Mouse (Mus musculus) embryonic facial prominence, embryonic 10.5 days (tissue): ENCODE results near the gene Zfp952. TPM values are rescaled to one million over a fixed set of nuclear protein-coding genes. Genes with fewer than 3 reads are reported as not detected.
A peak's percentile ranks its signal among the peaks of the same experiment; 100 is the strongest.

Experiments
- DNase-seq: peaks from one replicate; pipeline ENCODE4 v3.0.0-alpha.2; 2017; ENCODE audit warnings: low spot score
- H3K27ac ChIP-seq: fragments of 300-500 bp; sonication (generic); replicated peaks from 2 replicates; pipeline ENCODE4 v1.5.1; 2016; ENCODE audit warnings: mild to moderate bottlenecking
- H3K27me3 ChIP-seq: fragments of 300-500 bp; sonication (generic); replicated peaks from 2 replicates; pipeline ENCODE4 v1.6.1; 2016; ENCODE audit warnings: low read depth, mild to moderate bottlenecking; ENCODE audit not compliant: poor library complexity, severe bottlenecking
- H3K36me3 ChIP-seq: fragments of 300-500 bp; sonication (generic); replicated peaks from 2 replicates; pipeline ENCODE4 v1.6.1; 2016; ENCODE audit warnings: mild to moderate bottlenecking, moderate library complexity
- H3K4me1 ChIP-seq: fragments of 300-500 bp; sonication (generic); 2 replicates; pipeline ENCODE4 v1.6.1; 2016
- H3K4me3 ChIP-seq: fragments of 300-500 bp; sonication (generic); 2 replicates; pipeline ENCODE4 v1.5.1; 2016; ENCODE audit warnings: mild to moderate bottlenecking, moderate library complexity
- H3K9me3 ChIP-seq: fragments of 300-500 bp; sonication (generic); 2 replicates; pipeline ENCODE4 v1.6.1; 2016; ENCODE audit warnings: mild to moderate bottlenecking
- WGBS: fragments of 180-500 bp; shearing (Covaris S2); methylation state at CpG from one replicate; pipeline ENCODE4 v1.1.7; 2016; 5-methylcytosine and 5-hydroxymethylcytosine counted together
- polyA plus RNA-seq: library from polyadenylated mRNA; unstranded; fragments of >200 nt; fragmentation: Nextera tagmentation; extraction: Ambion mirVana; gene quantifications from 2 replicates; pipeline ENCODE4 v1.2.1, GENCODE M21; 2016

Zfp952 gene
- 13.1 and 13.3 TPM in 2 replicates for polyA plus RNA-seq

DNA sequence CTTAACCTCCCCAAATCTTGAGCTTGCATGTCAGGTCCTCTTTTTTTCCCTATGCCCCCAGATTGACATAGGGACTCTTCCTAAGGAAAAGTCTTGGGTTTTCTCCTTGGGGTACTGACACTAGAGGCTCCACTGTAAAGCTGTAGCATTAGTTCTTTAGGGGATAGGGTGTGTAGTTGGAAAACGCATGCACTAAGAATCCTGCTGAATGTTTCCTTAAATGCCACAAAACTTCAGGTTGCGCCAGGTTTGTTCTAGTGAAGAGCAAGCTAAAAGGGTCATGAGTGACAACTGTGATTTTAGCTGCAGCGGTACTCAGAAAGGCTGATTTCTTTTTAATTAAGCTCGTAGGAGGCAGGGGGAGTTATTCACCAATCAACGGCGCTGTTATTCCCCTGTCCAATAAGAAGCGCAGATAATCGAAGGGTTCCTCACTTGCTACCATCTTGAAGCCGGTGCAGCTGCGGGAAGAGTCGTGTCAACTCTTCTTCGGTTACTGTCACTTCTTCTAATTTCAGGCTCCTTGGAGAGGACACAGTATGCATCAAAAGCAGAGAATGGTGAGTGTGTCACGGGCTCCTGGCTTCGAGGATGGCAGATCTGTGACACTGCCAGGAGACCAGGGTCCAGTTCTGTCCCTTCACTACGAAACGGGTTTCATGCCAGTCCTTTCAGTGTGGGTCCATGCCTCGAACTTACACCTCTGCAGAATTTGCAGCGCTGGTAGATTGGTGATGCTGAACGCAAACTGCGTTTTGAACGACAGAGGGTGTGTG is at the start of gene Zfp952:
Gene Zfp952 (plus strand): TSS at position 431 of the 776 bp plus-strand sequence.
- Histone ChIP-seq H3K4me3 (peak within 1 kb of the TSS; percentile 86), H3K9me3 (no peaks in the 10 kb centered on the region), H3K36me3 (peaks cover 29% of the 10 kb centered on the region), H3K4me1 (peaks cover 7% of the 10 kb centered on the region), H3K27ac (peak within 1 kb of the TSS; percentile 84), H3K27me3 (no peaks in the 10 kb centered on the region)
- DNase-seq = peak; percentile 80
- WGBS = 3% methylated on average over 21 of the region's 21 CpGs

DNA sequence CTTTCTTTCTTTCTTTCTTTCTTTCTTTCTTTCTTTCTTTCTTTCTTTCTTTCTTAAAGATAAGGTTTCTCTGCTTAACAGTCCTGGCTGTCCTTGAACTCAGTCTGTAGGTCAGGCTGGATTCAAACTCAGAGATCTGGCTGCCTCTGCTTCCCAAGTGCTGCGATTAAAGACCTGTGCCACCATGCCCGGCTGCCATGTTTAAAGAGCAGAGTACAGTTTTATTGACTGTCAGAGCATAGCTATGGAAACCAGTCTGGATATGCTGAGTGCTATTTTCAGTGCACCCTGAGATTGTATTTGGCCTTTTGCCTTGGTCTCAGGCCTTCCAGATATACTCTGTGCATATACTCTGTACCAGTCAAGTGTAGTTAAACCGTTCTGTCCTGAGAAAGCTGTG is 49.3 kb upstream of the Zfp952 start:
- no peaks in the 10 kb centered on the region for H3K36me3 ChIP-seq
- WGBS = 94% methylated on average over 3 of the region's 3 CpGs
- H3K4me3 ChIP-seq = no peak overlapping the region
- no peak for DNase-seq
- no peaks in the 10 kb centered on the region for H3K9me3 ChIP-seq
- no peak overlapping the region for H3K27ac ChIP-seq
- H3K4me1 ChIP-seq = peaks cover 11% of the 10 kb centered on the region
- H3K27me3 ChIP-seq = no peaks in the 10 kb centered on the region

DNA sequence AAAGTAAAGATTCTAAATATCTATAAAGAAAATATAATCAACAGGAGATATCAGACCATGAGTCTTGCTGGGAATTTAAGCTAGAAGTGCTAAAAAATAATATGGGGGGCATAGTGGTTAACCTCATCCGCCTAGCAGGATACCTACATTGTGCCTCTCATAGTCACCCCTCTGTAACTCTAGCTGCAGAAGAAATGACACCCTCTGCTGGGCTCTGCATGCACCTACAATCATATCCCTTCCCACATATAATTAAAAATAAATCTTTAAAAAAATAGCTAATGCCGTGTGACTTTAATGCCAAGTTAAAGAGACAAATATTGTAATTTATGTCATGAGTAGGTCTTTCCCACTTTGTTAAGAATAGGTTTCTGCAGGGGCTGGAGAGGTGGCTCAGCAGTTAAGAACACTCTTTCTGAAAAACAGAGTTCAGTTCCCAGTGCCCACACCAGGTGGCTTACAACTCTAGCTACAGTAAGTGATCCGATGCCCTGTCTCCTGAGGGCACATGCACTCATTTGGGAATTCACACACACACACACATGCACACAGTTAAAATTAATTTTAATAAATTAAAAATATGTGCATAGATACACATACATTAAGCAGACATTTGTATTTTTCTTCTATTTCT is 48.4 kb upstream of the Zfp952 start:
- no peaks in the 10 kb centered on the region for H3K9me3 ChIP-seq

DNA sequence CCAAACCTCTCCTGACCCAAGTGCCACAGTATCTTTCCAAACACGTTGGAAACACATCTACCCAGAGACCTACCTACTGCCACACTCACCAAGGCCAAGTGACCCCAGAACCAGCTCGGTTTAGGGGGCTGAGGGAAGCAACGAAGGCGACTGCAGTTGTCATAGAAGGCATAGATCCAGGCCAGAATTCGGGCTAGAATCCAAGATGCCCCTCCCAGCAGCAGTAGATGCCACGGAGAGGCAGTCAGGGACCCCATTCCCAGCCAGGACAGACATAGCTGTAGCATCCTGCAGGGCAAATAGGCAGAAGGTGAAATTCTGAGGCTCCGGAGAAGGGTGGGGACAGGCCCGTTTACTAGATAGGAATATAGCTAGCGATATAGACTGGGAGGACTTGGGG is 46.2 kb upstream of the Zfp952 start:
- peaks cover 11% of the 10 kb centered on the region for H3K4me1 ChIP-seq
- H3K36me3 ChIP-seq = no peaks in the 10 kb centered on the region
- H3K27ac ChIP-seq = peak overlapping the region; percentile 51; the same call in 1 of the 2 replicates
- 63% methylated on average over 9 of the region's 9 CpGs for WGBS
- no peaks in the 10 kb centered on the region for H3K27me3 ChIP-seq
- no peak for DNase-seq
- H3K4me3 ChIP-seq = peak overlapping the region; percentile 54
- H3K9me3 ChIP-seq = no peaks in the 10 kb centered on the region

More for the DNA sequence above, 48.4 kb upstream of the Zfp952 start:
- no peak overlapping the region for H3K27ac ChIP-seq
- H3K36me3 ChIP-seq = no peaks in the 10 kb centered on the region
- H3K27me3 ChIP-seq = no peaks in the 10 kb centered on the region
- no peak overlapping the region for H3K4me3 ChIP-seq
- no peak for DNase-seq
- 62% methylated on average over 3 of the region's 3 CpGs for WGBS
- peaks cover 11% of the 10 kb centered on the region for H3K4me1 ChIP-seq

DNA sequence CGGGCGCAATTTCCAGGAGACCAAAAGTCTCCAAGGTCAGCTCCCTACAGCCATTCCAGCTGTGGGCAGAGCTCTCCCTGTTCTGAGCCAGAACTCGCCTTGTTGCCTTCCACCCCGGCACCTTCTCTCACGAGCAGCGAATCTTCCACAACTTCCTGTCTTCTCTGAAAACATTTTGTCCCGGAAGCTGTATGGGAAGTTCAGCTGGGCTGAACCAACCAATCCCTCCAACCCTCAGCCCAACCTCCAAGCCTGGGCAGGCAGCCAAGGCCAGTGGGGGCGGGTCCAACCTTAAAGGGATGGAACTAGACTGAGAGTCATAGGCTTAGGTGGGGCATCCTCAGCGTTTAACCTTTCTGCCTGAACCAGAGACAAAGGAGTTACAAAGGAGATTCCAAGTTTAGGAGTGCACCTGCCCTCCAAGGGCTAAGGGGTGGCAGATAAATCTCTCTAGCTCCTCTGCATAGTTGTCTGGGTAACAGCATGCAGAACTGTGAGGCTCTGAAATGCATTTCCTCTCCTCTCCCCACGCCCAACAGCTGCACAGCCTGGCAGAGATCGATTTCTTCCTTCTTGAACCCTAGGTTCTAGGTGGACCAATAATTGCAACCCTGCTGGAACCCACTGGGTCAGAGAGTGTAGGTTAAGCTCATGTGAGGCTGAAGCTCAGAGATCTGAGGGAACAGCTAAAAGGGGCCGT is 45.6 kb upstream of the Zfp952 start, which contains the start of gene Cyp4f13:
Gene Cyp4f13 (minus strand): TSS at position 188 of the 700 bp plus-strand sequence.
- H3K4me3 ChIP-seq = peak within 1 kb of the TSS; percentile 54

DNA sequence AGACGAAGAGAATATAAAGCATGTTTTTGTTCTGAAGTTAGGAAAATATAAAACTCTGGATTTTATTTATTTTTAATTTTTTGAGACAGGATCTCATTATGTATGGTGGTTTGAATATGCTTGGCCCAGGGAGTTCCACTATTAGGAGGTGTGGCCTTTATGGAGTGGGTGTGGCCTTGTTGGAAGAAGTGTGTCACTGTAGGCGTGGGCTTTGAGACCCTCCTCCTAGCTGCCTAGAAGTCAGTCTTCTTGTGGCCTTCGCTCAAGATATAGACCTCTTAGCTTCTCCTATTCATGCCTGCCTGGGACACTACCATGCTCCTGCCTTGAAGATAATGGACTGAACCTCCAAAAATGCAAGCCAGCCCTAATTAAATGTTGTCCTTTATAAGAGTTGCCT is 42.8 kb upstream of the Zfp952 start:
- no peak overlapping the region for H3K4me3 ChIP-seq
- H3K27ac ChIP-seq = no peak overlapping the region
- no peaks in the 10 kb centered on the region for H3K9me3 ChIP-seq
- WGBS = 88% methylated on average over 3 of the region's 3 CpGs
- H3K4me1 ChIP-seq = peaks cover 11% of the 10 kb centered on the region
- no peaks in the 10 kb centered on the region for H3K27me3 ChIP-seq
- no peak for DNase-seq
- no peaks in the 10 kb centered on the region for H3K36me3 ChIP-seq

More for the DNA sequence above, 45.6 kb upstream of the Zfp952 start, which contains the start of gene Cyp4f13:
- peaks cover 11% of the 10 kb centered on the region for H3K4me1 ChIP-seq
- no peaks in the 10 kb centered on the region for H3K36me3 ChIP-seq
- WGBS = 42% methylated on average over 12 of the region's 12 CpGs
- H3K9me3 ChIP-seq = no peaks in the 10 kb centered on the region
- H3K27ac ChIP-seq = peak within 1 kb of the TSS; percentile 51; the same call in 1 of the 2 replicates
- peak; percentile 69 for DNase-seq
- no peaks in the 10 kb centered on the region for H3K27me3 ChIP-seq

DNA sequence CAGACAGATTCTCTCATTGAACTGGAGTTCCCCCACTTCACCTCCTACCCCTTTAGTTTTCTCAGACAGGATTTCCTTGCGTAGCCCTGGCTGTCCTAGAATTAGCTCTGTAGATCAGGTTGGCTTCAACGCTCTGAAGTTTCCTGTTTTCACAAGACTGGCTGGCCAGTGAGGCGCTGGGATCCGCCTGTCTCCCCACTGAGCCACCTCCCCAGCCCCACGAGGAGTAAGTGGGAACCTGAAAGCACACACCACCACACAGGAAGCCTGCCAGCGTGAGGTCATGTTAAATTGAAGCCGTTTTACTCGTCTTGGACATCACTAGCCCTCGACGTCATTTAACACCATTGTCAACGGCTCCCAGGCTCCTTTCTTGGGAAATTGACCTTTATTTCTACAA is 41.9 kb upstream of the Zfp952 start:
- H3K27ac ChIP-seq = no peak overlapping the region
- no peak overlapping the region for H3K4me3 ChIP-seq
- DNase-seq = no peak
- H3K27me3 ChIP-seq = no peaks in the 10 kb centered on the region
- peaks cover 11% of the 10 kb centered on the region for H3K4me1 ChIP-seq
- no peaks in the 10 kb centered on the region for H3K36me3 ChIP-seq
- H3K9me3 ChIP-seq = no peaks in the 10 kb centered on the region
- WGBS = 75% methylated on average over 11 of the region's 11 CpGs

DNA sequence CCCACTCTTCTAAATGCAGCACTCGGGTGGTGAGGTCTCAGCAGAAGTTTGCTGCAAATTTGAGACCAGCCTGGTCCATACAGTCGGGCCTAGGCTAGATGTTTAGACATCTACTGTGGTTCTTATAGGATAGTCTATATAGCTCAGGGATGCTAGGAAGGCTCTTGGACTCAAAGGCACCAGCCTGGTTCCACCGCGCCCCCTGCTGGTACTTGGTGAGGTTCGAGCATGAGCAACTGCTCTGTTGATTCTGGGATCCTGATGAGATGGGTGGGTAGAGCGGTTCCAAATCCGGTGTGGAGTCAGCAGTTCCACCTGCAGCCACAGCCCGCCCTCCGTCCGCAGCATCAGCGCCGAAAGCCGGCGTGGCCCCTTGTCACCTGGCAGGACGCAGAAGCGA is 41.5 kb upstream of the Zfp952 start:
- Histone ChIP-seq H3K4me1 (peaks cover 11% of the 10 kb centered on the region), H3K27ac (no peak overlapping the region), H3K27me3 (no peaks in the 10 kb centered on the region), H3K9me3 (no peaks in the 10 kb centered on the region), H3K36me3 (no peaks in the 10 kb centered on the region), H3K4me3 (no peak overlapping the region)
- peak; percentile 70 for DNase-seq
- 33% methylated on average over 16 of the region's 16 CpGs for WGBS

DNA sequence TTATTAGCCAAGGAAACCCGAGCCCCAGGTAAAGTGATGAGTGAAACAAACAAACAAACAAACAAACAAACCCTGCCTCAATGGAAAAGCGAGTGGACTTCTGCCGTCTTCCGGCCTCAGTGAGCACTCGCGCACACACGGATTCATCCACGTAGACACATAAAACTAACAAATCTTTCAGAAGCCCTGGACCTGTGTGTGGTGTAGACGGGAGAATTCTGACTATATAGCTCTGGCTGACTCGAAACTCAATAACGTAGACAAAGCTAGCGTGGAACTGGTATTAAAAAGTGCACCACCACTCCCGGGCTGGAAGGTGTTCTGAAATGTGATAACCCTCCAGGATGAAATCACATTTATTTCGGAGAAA is 27.7 kb upstream of the Zfp952 start:
- Histone ChIP-seq H3K36me3 (no peaks in the 10 kb centered on the region), H3K27ac (peak overlapping the region; percentile 78)
- no peak for DNase-seq

DNA sequence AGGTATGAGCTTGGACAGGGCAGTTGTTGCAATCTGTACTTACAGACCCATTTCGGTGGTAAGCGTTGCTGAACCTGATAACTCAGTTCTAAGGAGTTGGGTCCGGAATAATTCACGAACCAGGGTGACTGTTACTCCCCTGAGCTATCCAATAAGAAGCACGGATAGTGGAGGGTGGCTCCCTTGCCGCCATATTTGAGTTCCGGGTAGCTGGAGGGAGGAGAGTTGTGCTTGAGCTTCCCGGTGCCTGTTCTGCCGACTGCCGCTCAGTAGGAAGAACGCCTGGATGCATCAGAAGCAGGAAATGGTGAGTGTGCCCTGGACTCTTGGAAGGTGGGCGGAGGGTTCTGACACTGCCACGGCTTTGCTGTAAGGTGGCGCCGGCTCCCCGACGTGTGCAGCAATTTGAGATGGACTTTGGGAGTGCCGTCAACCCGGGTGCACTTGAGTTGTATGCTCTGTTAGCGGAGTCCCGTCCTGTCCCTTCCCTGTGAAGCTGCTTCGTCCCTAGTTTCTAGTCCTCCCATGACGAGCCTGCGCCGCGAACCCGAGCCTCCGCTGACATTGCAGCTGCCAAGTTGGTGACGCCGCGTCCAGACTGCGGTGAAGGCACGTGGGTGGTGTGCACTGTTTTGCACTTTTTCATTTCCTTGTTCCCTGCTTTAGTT is 27.2 kb upstream of the Zfp952 start, which contains the start of gene Zfp472:
Gene Zfp472 (plus strand): TSS at position 192 of the 668 bp plus-strand sequence.
- Histone ChIP-seq H3K36me3 (no peaks in the 10 kb centered on the region), H3K27ac (peak within 1 kb of the TSS; percentile 78), H3K4me3 (peak within 1 kb of the TSS; percentile 87), H3K4me1 (peaks cover 16% of the 10 kb centered on the region), H3K9me3 (no peaks in the 10 kb centered on the region), H3K27me3 (no peaks in the 10 kb centered on the region)
- peak; percentile 92 for DNase-seq
- WGBS = under 1% methylated on average over 33 of the region's 33 CpGs

More for the DNA sequence above, 27.7 kb upstream of the Zfp952 start:
- Histone ChIP-seq H3K4me1 (peaks cover 16% of the 10 kb centered on the region), H3K9me3 (no peaks in the 10 kb centered on the region), H3K4me3 (peak overlapping the region; percentile 87), H3K27me3 (no peaks in the 10 kb centered on the region)
- WGBS = under 1% methylated on average over 14 of the region's 14 CpGs

DNA sequence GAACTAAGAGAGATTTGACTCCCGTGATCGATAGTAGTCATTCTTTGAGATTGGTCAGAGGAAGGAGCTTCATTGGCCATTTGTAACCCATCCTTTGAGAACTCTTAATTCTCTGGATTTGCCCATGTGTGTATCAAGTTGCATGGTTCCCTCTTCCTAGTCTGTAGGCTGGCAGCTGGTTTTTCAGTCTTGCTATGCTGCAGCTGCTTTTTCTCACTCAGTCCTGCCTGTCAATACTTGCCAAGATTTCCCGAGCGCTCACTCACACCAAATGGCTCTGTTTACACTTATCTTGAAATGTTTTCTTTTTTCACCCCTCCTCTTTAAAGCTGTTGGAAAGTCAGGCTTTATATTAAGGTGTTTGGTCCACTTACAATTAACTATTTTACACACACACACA is 11.6 kb upstream of the Zfp952 start:
- DNase-seq = no peak
- Histone ChIP-seq H3K4me3 (no peak overlapping the region), H3K36me3 (peaks cover 63% of the 10 kb centered on the region), H3K27ac (no peak overlapping the region), H3K27me3 (no peaks in the 10 kb centered on the region), H3K4me1 (no peaks in the 10 kb centered on the region), H3K9me3 (peaks cover 10% of the 10 kb centered on the region; the same call in 1 of the 2 replicates)
- 93% methylated on average over 4 of the region's 4 CpGs for WGBS

DNA sequence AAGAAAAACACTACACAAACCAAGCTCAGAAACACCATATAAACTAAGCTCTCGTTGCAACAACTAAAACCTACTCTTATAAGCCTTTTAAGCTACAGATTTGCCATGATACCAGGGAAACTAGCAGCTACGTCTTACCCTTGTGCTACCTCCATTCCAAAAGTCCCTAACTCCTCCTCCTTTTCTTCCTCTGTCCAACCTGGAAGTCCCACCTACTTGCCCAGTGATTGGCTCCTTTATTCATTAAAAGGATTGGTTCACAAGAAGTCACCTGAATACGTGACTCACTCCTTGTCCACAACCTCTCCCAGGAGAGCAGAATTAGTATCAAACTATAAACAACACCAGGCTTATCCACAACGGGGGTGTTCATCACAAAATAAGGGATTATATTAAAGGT is 6.6 kb upstream of the Zfp952 start:
- no peak for DNase-seq
- Histone ChIP-seq H3K9me3 (0 out of 2 replicates have a peak, but pooled peaks cover 3% of the 10 kb centered on the region), H3K4me3 (no peak overlapping the region), H3K27me3 (no peaks in the 10 kb centered on the region), H3K4me1 (no peaks in the 10 kb centered on the region), H3K36me3 (peaks cover 14% of the 10 kb centered on the region), H3K27ac (no peak overlapping the region)
- 78% methylated on average over 4 of the region's 4 CpGs for WGBS
